Mouse (Mus musculus) intestine, postnatal 0 days (tissue): ENCODE measurements around the gene Rtl3. TPM values are rescaled to one million over a fixed set of nuclear protein-coding genes. Genes with fewer than 3 reads are reported as not detected.

Experiments used
- ATAC-seq: fragments of 200-750 bp; cut with Nextera tagmentation; 2 replicates; pipeline ENCODE4 v1.8.0; 2017; ENCODE audit warnings: mild to moderate bottlenecking, moderate TSS enrichment, moderate library complexity
- H3K27ac ChIP-seq: fragments of 300-500 bp; sonication (generic); 2 replicates; pipeline ENCODE4 v1.5.1; 2014; ENCODE audit warnings: mild to moderate bottlenecking, low read depth, low read length, moderate library complexity
- H3K27me3 ChIP-seq: fragments of 300-500 bp; sonication (generic); replicated peaks from 2 replicates; pipeline ENCODE4 v1.6.1; 2014; ENCODE audit warnings: low read length, mixed read lengths; ENCODE audit not compliant: control insufficient read depth, insufficient read depth
- H3K36me3 ChIP-seq: fragments of 300-500 bp; sonication (generic); 2 replicates; pipeline ENCODE4 v1.6.1; 2014; ENCODE audit warnings: mild to moderate bottlenecking, moderate library complexity; ENCODE audit not compliant: control insufficient read depth, insufficient read depth
- H3K4me1 ChIP-seq: fragments of 300-500 bp; sonication (generic); replicated peaks from 2 replicates; pipeline ENCODE4 v1.6.1; 2014; ENCODE audit warnings: antibody characterized with exemption, low read length, mixed read lengths; ENCODE audit not compliant: control insufficient read depth, insufficient read depth
- H3K4me2 ChIP-seq: fragments of 300-500 bp; sonication (generic); replicated peaks from 2 replicates; pipeline ENCODE4 v1.6.1; 2014; ENCODE audit warnings: low read depth, mild to moderate bottlenecking, moderate library complexity
- H3K4me3 ChIP-seq: fragments of 300-500 bp; sonication (generic); 2 replicates; pipeline ENCODE4 v1.5.1; 2014; ENCODE audit warnings: low read depth, low read length
- H3K9ac ChIP-seq: fragments of 300-500 bp; sonication (generic); 2 replicates; pipeline ENCODE4 v1.6.1; 2014; ENCODE audit warnings: mild to moderate bottlenecking, low read depth, low read length
- H3K9me3 ChIP-seq: fragments of 300-500 bp; sonication (generic); 2 replicates; pipeline ENCODE4 v1.6.1; 2016; ENCODE audit warnings: mixed run types; ENCODE audit not compliant: control insufficient read depth
- CTCF ChIP-seq: sonication (generic); IDR thresholded peaks from 2 replicates; pipeline ENCODE4 v1.5.1; 2016; ENCODE audit warnings: low read depth, mild to moderate bottlenecking, control low read depth, antibody characterized with exemption, moderate library complexity
- WGBS: fragments of 180-500 bp; shearing (Covaris S2); extraction: QIAGEN DNeasy Blood & Tissue Kit; methylation state at CpG from one replicate; pipeline ENCODE4 v1.1.7; 2014; 5-methylcytosine and 5-hydroxymethylcytosine counted together
- polyA plus RNA-seq: library from polyadenylated mRNA; unstranded; fragments of >200 nt; fragmentation: Nextera tagmentation; extraction: Ambion mirVana; gene quantifications from 2 replicates; pipeline ENCODE4 v1.2.1, GENCODE M21; 2015

Gene Rtl3
- polyA plus RNA-seq: 4.1 and 4.4 TPM in 2 replicates

- 40% methylated on average over 7 of the region's 7 CpGs for WGBS
- Histone ChIP-seq H3K27me3 (no peaks in the 10 kb centered on the region), H3K4me1 (no peaks in the 10 kb centered on the region), H3K36me3 (no peaks in the 10 kb centered on the region), H3K4me3 (no peak within 1 kb of the TSS), H3K9me3 (no peaks in the 10 kb centered on the region), H3K9ac (no peak within 1 kb of the TSS), H3K4me2 (no peak within 1 kb of the TSS), H3K27ac (no peak within 1 kb of the TSS)
- no peak for TF ChIP-seq CTCF
- no peak for ATAC-seq
Observed at GRCm38 (mm10) chrX:106840409-106840808, at the start of gene Rtl3. Rtl3 (minus strand) TSS chrX:106840644.

DNA sequence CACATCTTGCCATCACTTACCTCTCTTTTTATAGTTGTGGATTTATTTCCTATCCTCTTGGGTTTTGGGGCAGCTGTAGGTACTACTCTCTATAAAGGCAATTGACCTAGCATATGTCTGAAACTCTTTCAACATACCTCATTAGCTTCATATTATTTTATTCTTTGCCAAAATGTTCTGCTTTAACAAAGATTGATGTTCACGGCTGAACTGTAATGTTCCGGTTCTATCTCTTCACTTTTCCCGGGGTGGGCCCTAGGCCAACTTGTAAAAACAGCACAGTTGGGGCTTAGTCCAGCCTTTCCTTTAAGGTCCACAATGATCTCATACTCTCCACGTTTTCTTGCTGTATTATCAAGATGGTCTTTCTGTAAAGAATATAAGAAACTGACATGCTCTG lies 31.9 kb upstream of the Rtl3 start:
- no peak overlapping the region for H3K4me3 ChIP-seq
- 57% methylated on average over 4 of the region's 4 CpGs for WGBS
- no peak for TF ChIP-seq CTCF
- no peaks in the 10 kb centered on the region for H3K27me3 ChIP-seq
- no peak for ATAC-seq
- H3K4me1 ChIP-seq: no peaks in the 10 kb centered on the region
- H3K4me2 ChIP-seq: no peak overlapping the region
- H3K9me3 ChIP-seq: no peaks in the 10 kb centered on the region
- H3K9ac ChIP-seq: no peak overlapping the region
- no peak overlapping the region for H3K27ac ChIP-seq
- H3K36me3 ChIP-seq: no peaks in the 10 kb centered on the region

- H3K4me1 ChIP-seq: no peaks in the 10 kb centered on the region
- no peak overlapping the region for H3K4me3 ChIP-seq
- no peak overlapping the region for H3K9ac ChIP-seq
- H3K9me3 ChIP-seq: no peaks in the 10 kb centered on the region
- H3K4me2 ChIP-seq: no peak overlapping the region
- no peak overlapping the region for H3K27ac ChIP-seq
- TF ChIP-seq CTCF: no peak
- H3K36me3 ChIP-seq: no peaks in the 10 kb centered on the region
- 41% methylated on average over 3 of the region's 3 CpGs for WGBS
- no peak for ATAC-seq
- no peaks in the 10 kb centered on the region for H3K27me3 ChIP-seq
Observed at GRCm38 (mm10) chrX:106871894-106872293, 31.4 kb upstream of the Rtl3 start.

GRCm38 (mm10) chrX:106871426-106871825 lies 31.0 kb upstream of the Rtl3 start:
- Histone ChIP-seq H3K9me3 (no peaks in the 10 kb centered on the region), H3K4me2 (no peak overlapping the region), H3K9ac (no peak overlapping the region), H3K27ac (no peak overlapping the region), H3K36me3 (no peaks in the 10 kb centered on the region), H3K4me3 (no peak overlapping the region), H3K4me1 (no peaks in the 10 kb centered on the region), H3K27me3 (no peaks in the 10 kb centered on the region)
- no peak for ATAC-seq
- 54% methylated on average over 3 of the region's 3 CpGs for WGBS
- TF ChIP-seq CTCF: no peak

DNA sequence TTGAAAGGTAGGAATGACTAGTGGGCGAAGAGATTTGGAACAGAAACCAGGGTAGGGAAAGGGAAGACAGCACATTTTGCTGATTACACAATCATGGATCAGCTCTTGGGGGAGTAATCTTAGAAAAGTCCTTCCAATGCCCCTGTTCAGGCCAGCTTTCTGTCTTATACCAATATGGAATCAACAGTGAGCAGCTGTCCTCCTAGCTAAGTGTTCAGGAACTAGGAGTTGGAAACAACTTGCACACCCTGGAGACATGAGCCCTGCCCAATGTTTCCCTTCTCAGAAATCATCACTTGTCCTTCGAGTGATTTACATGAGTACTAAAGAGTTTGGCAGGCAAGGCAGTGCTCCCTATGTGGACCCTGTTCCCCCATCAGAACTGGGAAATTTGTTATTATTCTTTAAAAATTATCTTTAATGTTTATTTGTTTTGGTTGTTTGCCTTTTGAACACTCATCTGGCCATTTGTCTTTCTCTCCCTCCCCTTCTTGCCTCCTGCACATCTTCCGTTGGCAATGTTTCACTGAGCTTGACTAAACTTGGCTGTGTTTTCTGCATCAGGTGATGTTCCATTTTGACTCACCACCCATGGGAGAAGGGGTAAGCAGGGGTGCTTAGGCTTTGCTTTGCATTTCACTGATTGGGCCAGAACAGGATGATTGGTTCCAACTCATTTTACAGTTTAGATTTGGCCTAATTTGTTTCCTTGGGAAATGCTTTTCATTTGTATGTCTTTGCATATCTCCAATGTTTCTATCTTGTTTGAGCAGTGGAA lies 13.3 kb upstream of the Rtl3 start:
- no peaks in the 10 kb centered on the region for H3K36me3 ChIP-seq
- no peak overlapping the region for H3K27ac ChIP-seq
- 73% methylated on average over 3 of the region's 3 CpGs for WGBS
- no peaks in the 10 kb centered on the region for H3K4me1 ChIP-seq
- H3K4me3 ChIP-seq: no peak overlapping the region
- H3K9me3 ChIP-seq: no peaks in the 10 kb centered on the region
- H3K4me2 ChIP-seq: no peak overlapping the region
- no peak for TF ChIP-seq CTCF
- H3K27me3 ChIP-seq: no peaks in the 10 kb centered on the region
- ATAC-seq: no peak
- no peak overlapping the region for H3K9ac ChIP-seq

DNA sequence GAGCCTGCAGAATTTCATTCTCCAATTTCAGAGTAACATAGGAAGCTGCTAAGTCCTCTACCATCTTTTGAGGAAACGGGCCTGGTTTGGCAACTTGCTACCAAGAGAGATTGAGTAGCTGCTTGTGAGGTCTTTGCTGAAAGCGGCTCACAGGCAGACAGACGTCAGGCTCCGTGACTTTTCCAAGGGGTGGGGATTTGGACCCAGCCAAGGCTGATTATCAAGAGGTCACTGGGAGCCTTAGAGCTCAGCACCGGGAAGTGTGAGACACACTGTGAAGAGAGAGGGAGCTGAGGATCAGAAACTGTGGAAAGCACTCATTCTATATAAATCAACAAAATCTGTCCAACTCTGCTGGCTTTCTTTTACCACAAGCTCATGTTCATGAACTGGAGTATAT lies 853 bp downstream of the Rtl3 start:
- H3K4me1 ChIP-seq: no peaks in the 10 kb centered on the region
- H3K36me3 ChIP-seq: no peaks in the 10 kb centered on the region
- no peak overlapping the region for H3K9ac ChIP-seq
- no peak overlapping the region for H3K4me3 ChIP-seq
- H3K9me3 ChIP-seq: no peaks in the 10 kb centered on the region
- H3K27me3 ChIP-seq: no peaks in the 10 kb centered on the region
- ATAC-seq: no peak
- H3K27ac ChIP-seq: no peak overlapping the region
- TF ChIP-seq CTCF: no peak
- WGBS: 48% methylated on average over 5 of the region's 5 CpGs
- no peak overlapping the region for H3K4me2 ChIP-seq
